Mouse (Mus musculus): Measurements from ENCODE around the gene Tuba1a. TPM values are rescaled to one million over a fixed set of nuclear protein-coding genes. Genes with fewer than 3 reads are reported as not detected.
"Not testable (repeated sequence)": the region's sequence is repeated elsewhere in the genome, so short reads cannot be mapped to it uniquely, and the experiment has no call there.

Tuba1a gene
- polyA plus RNA-seq, 1 experiment, result 125 TPM

DNA sequence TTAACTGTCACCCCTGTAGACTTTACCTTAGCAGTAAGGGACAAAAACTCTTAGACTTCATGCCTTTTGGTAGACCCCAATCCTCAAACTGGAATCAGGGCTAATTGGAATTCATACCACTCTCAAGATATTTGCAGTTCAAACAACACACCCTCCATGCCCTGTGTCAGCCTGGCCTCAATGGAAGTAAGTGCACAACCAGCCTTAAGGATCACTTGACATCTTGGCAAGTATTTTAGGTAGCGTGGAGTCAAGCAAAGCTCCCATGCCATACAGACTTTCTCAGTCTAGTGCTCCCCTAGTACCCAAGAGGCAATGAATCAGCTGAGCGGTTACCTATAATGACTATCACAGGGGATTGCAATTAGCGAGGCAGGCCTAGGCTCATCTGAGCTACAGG is 22.5 kb downstream of the Tuba1a start:
- Histone ChIP-seq H3K27ac (replicated peaks; ENCODE audit: low read depth, low read length) (no peak overlapping the region), H3K4me3 (ENCODE audit: insufficient read depth, low read depth, low read length) (no peak overlapping the region), H3K4me1 (ENCODE audit: control insufficient read depth, insufficient read depth, insufficient read length, low read length) (peaks cover 3% of the 10 kb centered on the region)

- H3K4me3 ChIP-seq (ENCODE audit: insufficient read depth, low read depth, low read length), result no peak overlapping the region
- H3K27ac ChIP-seq (replicated peaks; ENCODE audit: low read depth, low read length), result no peak overlapping the region
- peaks cover under 1% of the 10 kb centered on the region; the same call in 1 of the 2 replicates for H3K4me1 ChIP-seq (ENCODE audit: control insufficient read depth, insufficient read depth, insufficient read length, low read length)
Measured at GRCm38 (mm10) chr15:98930017-98930734, 23.3 kb downstream of the Tuba1a start.

GRCm38 (mm10) chr15:98928598-98929240 is 24.8 kb downstream of the Tuba1a start:
- H3K4me3 ChIP-seq (ENCODE audit: insufficient read depth, low read depth, low read length), result no peak overlapping the region
- no peak overlapping the region for H3K27ac ChIP-seq (replicated peaks; ENCODE audit: low read depth, low read length)

GRCm38 (mm10) chr15:98927566-98927965 is 25.9 kb downstream of the Tuba1a start:
- Histone ChIP-seq H3K4me1 (ENCODE audit: control insufficient read depth, insufficient read depth, insufficient read length, low read length) (no peaks in the 10 kb centered on the region), H3K27ac (replicated peaks; ENCODE audit: low read depth, low read length) (no peak overlapping the region), H3K4me3 (ENCODE audit: insufficient read depth, low read depth, low read length) (no peak overlapping the region)

More at GRCm38 (mm10) chr15:98928598-98929240, 24.8 kb downstream of the Tuba1a start:
- no peaks in the 10 kb centered on the region for H3K4me1 ChIP-seq (ENCODE audit: control insufficient read depth, insufficient read depth, insufficient read length, low read length)

GRCm38 (mm10) chr15:98924682-98925081 is 28.8 kb downstream of the Tuba1a start:
- no peak overlapping the region for H3K4me3 ChIP-seq (ENCODE audit: insufficient read depth, low read depth, low read length)
- H3K27ac ChIP-seq (replicated peaks; ENCODE audit: low read depth, low read length), result no peak overlapping the region
- H3K4me1 ChIP-seq (ENCODE audit: control insufficient read depth, insufficient read depth, insufficient read length, low read length), result no peaks in the 10 kb centered on the region

GRCm38 (mm10) chr15:98923031-98923537 is 30.4 kb downstream of the Tuba1a start:
- no peak overlapping the region for H3K4me3 ChIP-seq (ENCODE audit: insufficient read depth, low read depth, low read length)
- no peaks in the 10 kb centered on the region for H3K4me1 ChIP-seq (ENCODE audit: control insufficient read depth, insufficient read depth, insufficient read length, low read length)
- no peak overlapping the region for H3K27ac ChIP-seq (replicated peaks; ENCODE audit: low read depth, low read length)

GRCm38 (mm10) chr15:98922581-98922980 is 30.9 kb downstream of the Tuba1a start:
- H3K27ac ChIP-seq (replicated peaks; ENCODE audit: low read depth, low read length), result no peak overlapping the region

DNA sequence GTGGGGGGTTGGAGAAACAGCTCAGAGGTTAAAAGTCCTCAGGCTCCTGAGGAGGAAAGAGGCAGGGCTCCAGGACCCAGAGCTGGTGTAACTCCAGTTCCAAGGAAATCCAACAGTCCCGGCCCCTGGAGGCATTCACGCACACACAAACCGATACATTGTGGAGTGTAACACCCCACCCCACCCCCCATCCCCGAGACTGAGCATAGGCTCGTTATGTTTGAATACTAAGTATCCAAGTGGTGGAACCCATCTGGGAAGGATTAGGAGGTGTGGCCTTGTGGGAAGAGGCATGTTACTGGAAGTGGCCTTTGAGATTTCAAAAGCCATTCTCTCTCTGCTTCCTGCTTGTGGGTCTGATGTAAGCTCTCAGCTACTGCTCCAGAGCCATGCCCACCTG is 32.0 kb downstream of the Tuba1a start:
- Histone ChIP-seq H3K4me1 (ENCODE audit: control insufficient read depth, insufficient read depth, insufficient read length, low read length) (no peaks in the 10 kb centered on the region), H3K27ac (replicated peaks; ENCODE audit: low read depth, low read length) (no peak overlapping the region), H3K4me3 (ENCODE audit: insufficient read depth, low read depth, low read length) (no peak overlapping the region)

More at GRCm38 (mm10) chr15:98922581-98922980, 30.9 kb downstream of the Tuba1a start:
- Histone ChIP-seq H3K4me1 (ENCODE audit: control insufficient read depth, insufficient read depth, insufficient read length, low read length) (no peaks in the 10 kb centered on the region), H3K4me3 (ENCODE audit: insufficient read depth, low read depth, low read length) (no peak overlapping the region)

DNA sequence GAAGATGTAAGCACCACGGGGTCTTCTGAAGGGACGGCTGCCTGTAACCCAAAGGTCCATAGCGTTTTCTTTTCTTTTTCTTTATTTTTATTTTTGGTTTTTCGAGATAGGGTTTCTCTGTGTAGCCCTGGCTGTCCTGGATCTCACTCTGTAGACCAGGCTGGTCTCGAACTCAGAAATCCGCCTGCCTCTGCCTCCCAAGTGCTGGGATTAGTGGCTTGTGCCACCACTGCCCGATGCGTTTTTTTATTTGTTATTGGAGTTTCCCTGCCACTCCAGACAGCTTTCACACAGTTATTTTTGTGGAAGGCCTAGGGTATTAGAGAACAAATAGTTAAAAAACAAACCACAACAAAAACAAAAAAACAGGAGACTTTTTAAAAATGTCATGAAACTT is 35.0 kb downstream of the Tuba1a start:
- not testable (repeated sequence) for H3K4me1 ChIP-seq (ENCODE audit: control insufficient read depth, insufficient read depth, insufficient read length, low read length)
- Histone ChIP-seq H3K27ac (replicated peaks; ENCODE audit: low read depth, low read length) (peak overlapping the region; percentile 68), H3K4me3 (ENCODE audit: insufficient read depth, low read depth, low read length) (peak overlapping the region; percentile 62)

DNA sequence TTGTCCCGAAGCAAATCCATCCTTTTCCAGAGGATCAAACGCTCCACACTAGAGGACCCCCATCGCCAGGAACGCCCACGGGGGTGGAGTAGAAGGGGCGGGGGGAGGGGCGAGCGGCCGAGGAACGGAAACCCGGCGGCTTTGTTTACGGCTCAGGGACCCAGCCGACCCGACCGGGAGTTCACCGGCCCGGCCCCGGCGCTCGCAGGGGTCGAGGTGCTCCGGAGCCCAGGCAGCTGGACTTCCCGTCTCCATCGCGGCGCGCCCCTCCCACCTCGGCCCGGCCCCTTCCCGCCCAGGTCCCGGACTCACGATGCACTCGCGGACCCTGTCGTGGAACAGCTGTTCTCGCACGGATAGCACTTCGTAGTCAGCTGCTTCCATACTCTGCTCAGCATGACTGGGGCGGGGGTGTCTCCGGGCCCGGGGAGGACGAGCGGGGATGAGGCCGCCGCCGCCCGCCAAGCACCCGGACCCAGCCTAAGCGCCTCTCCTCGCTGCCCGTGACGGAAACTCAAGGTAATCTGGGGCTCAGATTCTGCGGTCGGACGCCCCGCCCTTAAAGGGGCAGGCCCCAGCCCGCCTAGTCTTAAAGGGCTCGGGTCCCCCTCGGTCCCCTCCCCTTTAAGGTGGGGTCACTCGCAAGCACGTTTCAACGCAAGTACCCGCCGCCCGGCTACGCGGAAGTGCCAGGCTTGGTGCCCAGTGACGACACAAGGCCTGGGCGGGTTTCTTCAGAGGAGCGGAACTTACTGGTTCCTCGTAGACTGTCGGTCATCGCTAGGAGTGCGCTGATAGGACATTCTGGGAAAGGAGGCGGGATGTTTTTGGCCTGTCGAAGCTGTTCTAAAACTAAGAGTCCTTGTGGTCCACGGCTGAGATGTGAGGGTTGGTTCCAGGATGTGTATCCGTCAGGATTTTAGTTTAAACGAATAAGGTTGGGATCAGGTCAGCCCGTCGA is 35.7 kb downstream of the Tuba1a start, which contains the start of gene Lmbr1l:
Lmbr1l (minus strand) TSS at position 694 of the 961 bp plus-strand sequence.
- peak within 1 kb of the TSS; percentile 68 for H3K27ac ChIP-seq (replicated peaks; ENCODE audit: low read depth, low read length)
- H3K4me1 ChIP-seq (ENCODE audit: control insufficient read depth, insufficient read depth, insufficient read length, low read length), result peaks cover 5% of the 10 kb centered on the region; the same call in 1 of the 2 replicates
- H3K4me3 ChIP-seq (ENCODE audit: insufficient read depth, low read depth, low read length), result peak within 1 kb of the TSS; percentile 69

DNA sequence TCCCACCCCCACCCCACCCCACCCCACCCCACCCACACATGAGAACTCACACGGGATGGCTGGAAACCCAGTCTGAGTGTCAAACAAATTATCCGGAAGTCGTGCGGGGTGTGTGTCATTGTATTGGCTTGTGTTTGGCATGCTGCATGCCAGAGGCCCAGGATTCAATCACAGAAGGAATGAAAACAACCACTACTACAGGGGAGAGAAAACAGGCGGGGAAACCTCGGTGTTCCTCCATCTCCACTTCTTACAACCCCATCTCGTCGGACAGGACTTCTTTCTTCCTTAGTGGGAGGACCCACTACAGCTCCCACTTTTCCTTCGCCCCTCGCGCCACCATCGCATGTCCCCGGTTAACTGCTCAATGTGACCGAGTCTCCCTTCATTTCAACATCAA is 36.4 kb downstream of the Tuba1a start:
- 0 out of 2 replicates have a peak overlapping the region, but pooled peaks have one; percentile 7 for H3K27ac ChIP-seq (replicated peaks; ENCODE audit: low read depth, low read length)
- H3K4me1 ChIP-seq (ENCODE audit: control insufficient read depth, insufficient read depth, insufficient read length, low read length), result peaks cover 5% of the 10 kb centered on the region; the same call in 1 of the 2 replicates
- peak overlapping the region; percentile 69 for H3K4me3 ChIP-seq (ENCODE audit: insufficient read depth, low read depth, low read length)

GRCm38 (mm10) chr15:98916016-98916415 is 37.5 kb downstream of the Tuba1a start:
- Histone ChIP-seq H3K4me1 (ENCODE audit: control insufficient read depth, insufficient read depth, insufficient read length, low read length) (peaks cover 5% of the 10 kb centered on the region; the same call in 1 of the 2 replicates), H3K4me3 (ENCODE audit: insufficient read depth, low read depth, low read length) (peak overlapping the region; percentile 3; the same call in 1 of the 2 replicates), H3K27ac (replicated peaks; ENCODE audit: low read depth, low read length) (no peak overlapping the region)

GRCm38 (mm10) chr15:98914903-98915302 is 38.6 kb downstream of the Tuba1a start:
- H3K4me1 ChIP-seq (ENCODE audit: control insufficient read depth, insufficient read depth, insufficient read length, low read length), result peaks cover 5% of the 10 kb centered on the region; the same call in 1 of the 2 replicates
- no peak overlapping the region for H3K4me3 ChIP-seq (ENCODE audit: insufficient read depth, low read depth, low read length)
- no peak overlapping the region for H3K27ac ChIP-seq (replicated peaks; ENCODE audit: low read depth, low read length)

GRCm38 (mm10) chr15:98904692-98905091 is 48.8 kb downstream of the Tuba1a start:
- no peak overlapping the region for H3K27ac ChIP-seq (replicated peaks; ENCODE audit: low read depth, low read length)
- no peak overlapping the region for H3K4me3 ChIP-seq (ENCODE audit: insufficient read depth, low read depth, low read length)
- no peaks in the 10 kb centered on the region for H3K4me1 ChIP-seq (ENCODE audit: control insufficient read depth, insufficient read depth, insufficient read length, low read length)

All from brown adipose tissue, adult 24 weeks (tissue).